Mouse (Mus musculus) olfactory bulb, adult 2 months (tissue): ENCODE results near the gene Slc25a25.
"Not testable (repeated sequence)": the region's sequence is repeated elsewhere in the genome, so short reads cannot be mapped to it uniquely, and the experiment has no call there.

Experiments
- CTCF ChIP-seq: fragments of 200-500 bp; IDR thresholded peaks from 2 replicates; pipeline ENCODE4 v1.5.1; 2012; ENCODE audit warnings: low read depth, mild to moderate bottlenecking, low read length, moderate library complexity; ENCODE audit not compliant: insufficient read depth
- POLR2A ChIP-seq: fragments of 200-500 bp; IDR thresholded peaks from 2 replicates; pipeline ENCODE4 v1.6.1; 2012; ENCODE audit warnings: mild to moderate bottlenecking, low read depth, low read length, moderate library complexity; ENCODE audit not compliant: insufficient read depth

DNA sequence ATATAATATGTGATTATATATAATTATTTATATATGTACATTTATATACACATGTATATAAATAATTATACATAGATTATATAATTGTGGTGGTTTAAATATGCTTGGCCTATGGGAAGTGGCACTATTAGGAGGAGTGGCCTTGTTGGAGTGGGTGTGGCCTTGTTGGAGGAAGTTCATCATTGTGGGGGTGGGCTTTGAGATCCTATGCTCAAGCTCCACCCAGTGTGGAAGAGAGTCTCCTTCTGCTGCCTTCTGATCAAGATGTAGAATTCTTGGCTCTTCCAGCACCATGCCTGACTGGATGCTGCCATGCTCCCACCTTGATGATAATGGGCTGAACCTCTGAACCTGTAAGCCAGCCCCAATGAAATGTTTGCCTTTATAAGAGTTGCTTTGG, 39.5 kb upstream of the Slc25a25 start:
- not testable (repeated sequence) for TF ChIP-seq POLR2A, CTCF
